Mouse (Mus musculus) MEL (cell line): Measurements from ENCODE around the gene Lamb1. TPM values are rescaled to one million over a fixed set of nuclear protein-coding genes. Genes with fewer than 3 reads are reported as not detected.

ENCODE experiments used
- DNase-seq: peaks from one replicate; pipeline ENCODE4 v3.0.0; 2011; ENCODE audit warnings: low read depth, low spot score
- H3K27ac ChIP-seq: 2 replicates; pipeline ENCODE4 v1.5.1; 2012; ENCODE audit warnings: low read depth, mild to moderate bottlenecking, control low read depth, low read length, moderate library complexity; ENCODE audit not compliant: control insufficient read depth
- H3K27me3 ChIP-seq, 2 experiments: fragments of 150-350 bp in 1 of 2; sonication (generic) in 1 of 2; 2 replicates each; pipeline ENCODE4 v1.6.1; 2012; ENCODE audit warnings: low read length in 2 of 2, mild to moderate bottlenecking in 2 of 2, improper control_type of control experiment in 1 of 2, moderate library complexity in 1 of 2; ENCODE audit not compliant: insufficient read depth in 2 of 2, control insufficient read depth in 1 of 2
- H3K36me3 ChIP-seq, 2 experiments: 2 replicates each; pipeline ENCODE4 v1.6.1; 2012 to 2014; ENCODE audit warnings: low read length in 2 of 2, improper control_type of control experiment in 1 of 2, inconsistent platforms in 1 of 2, mild to moderate bottlenecking in 1 of 2; ENCODE audit not compliant: insufficient read depth in 2 of 2, control insufficient read depth in 1 of 2
- H3K4me1 ChIP-seq, 2 experiments: fragments of 150-350 bp in 1 of 2; sonication (generic) in 1 of 2; 2 replicates each; pipeline ENCODE4 v1.6.1; 2012; ENCODE audit warnings: low read length in 2 of 2, improper control_type of control experiment in 1 of 2, mild to moderate bottlenecking in 1 of 2; ENCODE audit not compliant: insufficient read depth in 2 of 2, control insufficient read depth in 1 of 2
- H3K4me3 ChIP-seq, 2 experiments: fragments of 150-350 bp in 1 of 2; sonication (generic) in 1 of 2; 2 replicates each; pipeline ENCODE4 v1.5.1; 2012; ENCODE audit warnings: low read depth in 2 of 2, low read length in 2 of 2, mild to moderate bottlenecking in 2 of 2, moderate library complexity in 2 of 2, control low read depth in 1 of 2, improper control_type of control experiment in 1 of 2; ENCODE audit not compliant: control insufficient read depth in 1 of 2, insufficient read depth in 1 of 2
- H3K79me2 ChIP-seq: 2 replicates; pipeline ENCODE4 v1.6.1; 2012; ENCODE audit warnings: mild to moderate bottlenecking, low read length, moderate library complexity; ENCODE audit not compliant: control insufficient read depth, poor library complexity, insufficient read depth
- H3K9ac ChIP-seq: 2 replicates; pipeline ENCODE4 v1.6.1; 2012; ENCODE audit warnings: low read depth, mild to moderate bottlenecking, control low read depth, low read length, moderate library complexity; ENCODE audit not compliant: control insufficient read depth, poor library complexity, severe bottlenecking
- H3K9me3 ChIP-seq: fragments of 150-350 bp; sonication (generic); replicated peaks from 2 replicates; pipeline ENCODE4 v1.6.1; 2012; ENCODE audit warnings: mild to moderate bottlenecking, low read length, improper control_type of control experiment, moderate library complexity; ENCODE audit not compliant: insufficient read depth
- EP300 ChIP-seq, 2 experiments: IDR thresholded peaks; 2 replicates each; pipeline ENCODE4 v1.6.1; 2011; ENCODE audit warnings: improper control_type of control experiment in 2 of 2, low read length in 2 of 2, low read depth in 1 of 2, mild to moderate bottlenecking in 1 of 2
- ETS1 ChIP-seq: IDR thresholded peaks from 2 replicates; pipeline ENCODE4 v1.6.1; 2012; ENCODE audit warnings: low read depth, mild to moderate bottlenecking, inconsistent platforms, low read length, improper control_type of control experiment, moderate library complexity
- JUND ChIP-seq: IDR thresholded peaks from 2 replicates; pipeline ENCODE4 v1.6.1; 2011; ENCODE audit warnings: low read depth, mild to moderate bottlenecking, improper control_type of control experiment, low read length
- MAFK ChIP-seq: IDR thresholded peaks from 2 replicates; pipeline ENCODE4 v1.6.1; 2011; ENCODE audit warnings: low read depth, mild to moderate bottlenecking, low read length, improper control_type of control experiment, borderline replicate concordance
- MAX ChIP-seq: IDR thresholded peaks from 2 replicates; pipeline ENCODE4 v1.6.1; 2011; ENCODE audit warnings: low read length, improper control_type of control experiment
- MXI1 ChIP-seq: IDR thresholded peaks from 2 replicates; pipeline ENCODE4 v1.6.1; 2011; ENCODE audit warnings: mild to moderate bottlenecking, low read depth, low read length, improper control_type of control experiment
- MYB ChIP-seq: IDR thresholded peaks from 2 replicates; pipeline ENCODE4 v1.6.1; 2011; ENCODE audit warnings: mild to moderate bottlenecking, low read depth, low read length, improper control_type of control experiment
- NELFE ChIP-seq: IDR thresholded peaks from 2 replicates; pipeline ENCODE4 v1.6.1; 2011; ENCODE audit warnings: low read depth, low read length, improper control_type of control experiment
- POLR2AphosphoS5 ChIP-seq: IDR thresholded peaks from 2 replicates; pipeline ENCODE4 v1.6.1; 2012; ENCODE audit warnings: low read depth, borderline replicate concordance, mild to moderate bottlenecking, inconsistent platforms, low read length, moderate library complexity, mixed read lengths
- SMC3 ChIP-seq: IDR thresholded peaks from 2 replicates; pipeline ENCODE4 v1.6.1; 2011; ENCODE audit warnings: low read depth, low read length, improper control_type of control experiment
- TBP ChIP-seq: IDR thresholded peaks from 2 replicates; pipeline ENCODE4 v1.8.0; 2011; ENCODE audit warnings: low read depth, low read length, improper control_type of control experiment
- USF1 ChIP-seq: IDR thresholded peaks from 2 replicates; pipeline ENCODE4 v1.6.1; 2014; ENCODE audit warnings: low read depth, mild to moderate bottlenecking, inconsistent platforms, low read length, improper control_type of control experiment, moderate library complexity
- ZC3H11A ChIP-seq: IDR thresholded peaks from 2 replicates; pipeline ENCODE4 v1.6.1; 2012; ENCODE audit warnings: low read depth, mild to moderate bottlenecking, inconsistent platforms, low read length, improper control_type of control experiment
- ZMIZ1 ChIP-seq: IDR thresholded peaks from 2 replicates; pipeline ENCODE4 v1.6.1; 2012; ENCODE audit warnings: low read depth, mild to moderate bottlenecking, inconsistent platforms, low read length, improper control_type of control experiment, moderate library complexity
- polyA plus RNA-seq, 2 experiments: library from polyadenylated mRNA; stranded (reverse) in 1 of 2; unstranded in 1 of 2; fragments of >175 nt in 1 of 2; fragments of >200 nt in 1 of 2; gene quantifications; 2 replicates each; pipeline versions ENCODE4 v1.2.1 to v1.2.4; 2012; ENCODE audit warnings: low replicate concordance in 2 of 2, low read depth in 1 of 2; ENCODE audit not compliant: insufficient read length in 2 of 2, insufficient read depth in 1 of 2, missing spikeins in 1 of 2
- total RNA-seq: library from RNA; depleted of rRNA; stranded (reverse); fragments of 300-350 nt; gene quantifications from 2 replicates; pipeline ENCODE4 v1.2.3, GENCODE M21; 2012

Gene Lamb1
- total and polyA plus RNA-seq, 3 experiments, result 0.03 TPM; not detected in 2

DNA sequence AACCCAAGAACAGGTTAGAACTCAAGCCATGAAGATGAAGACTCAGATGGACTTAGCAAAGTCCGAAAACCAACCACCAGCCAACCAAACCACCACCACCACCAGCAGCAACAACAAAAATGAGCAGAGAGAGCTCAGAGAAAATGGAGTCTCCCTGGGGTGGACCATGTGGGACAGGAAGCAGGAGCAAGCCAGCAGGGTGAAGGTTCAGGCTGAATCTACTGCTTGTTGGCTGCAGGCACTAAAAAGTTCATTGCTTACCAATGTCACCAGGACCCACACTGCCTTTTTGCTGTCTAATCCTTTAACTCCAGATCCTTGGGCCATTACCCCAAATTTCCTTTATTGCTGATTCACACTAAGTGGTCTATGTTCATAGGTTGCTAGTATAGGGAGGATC, 32.4 kb upstream of the Lamb1 start:
- H3K9me3 ChIP-seq, result no peaks in the 10 kb centered on the region
- no peaks in the 10 kb centered on the region for H3K79me2 ChIP-seq
- H3K36me3 ChIP-seq, result no peaks in the 10 kb centered on the region
- DNase-seq, result no peak
- H3K27ac ChIP-seq, result no peak overlapping the region
- no peak overlapping the region for H3K9ac ChIP-seq
- H3K27me3 ChIP-seq, result peaks cover 0 to 3% of the 10 kb centered on the region in 2 experiments; a peak in 1 of 4 replicates
- TF ChIP-seq ZC3H11A (no peak), EP300 (IDR thresholded peaks at IDR 0.05; ENCODE audit: low read depth in 1 of 2, low read length in 2 of 2) (no peak), ZMIZ1 (no peak), MXI1 (no peak), MAX (no peak)
- no peaks in the 10 kb centered on the region for H3K4me1 ChIP-seq
- no peak overlapping the region for H3K4me3 ChIP-seq

DNA sequence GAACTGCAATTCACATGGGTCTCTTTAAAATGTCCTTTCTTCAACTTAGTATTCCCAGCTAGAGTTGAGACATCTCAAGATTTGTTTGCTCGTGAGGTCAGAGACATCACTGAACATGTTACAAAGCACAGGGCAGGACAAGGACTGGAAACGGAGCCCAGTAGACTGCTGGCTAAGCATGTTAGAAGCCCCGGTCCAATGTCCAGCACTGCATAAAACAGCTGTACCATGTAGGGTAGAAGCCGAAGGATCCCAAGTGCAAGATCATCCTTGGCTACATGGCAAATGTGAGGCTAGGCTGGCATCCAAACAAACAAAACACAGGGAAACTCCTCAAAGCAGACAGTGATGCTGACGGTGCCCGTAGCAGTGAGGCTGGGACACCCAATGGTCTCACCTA, 30.0 kb upstream of the Lamb1 start:
- TF ChIP-seq ETS1 (no peak), USF1 (no peak), SMC3 (no peak), JUND (no peak), EP300 (IDR thresholded peaks at IDR 0.05; ENCODE audit: low read depth in 1 of 2, low read length in 2 of 2) (no peak), MYB (no peak), TBP (no peak)
- Histone ChIP-seq H3K27ac (no peak overlapping the region), H3K9me3 (no peaks in the 10 kb centered on the region), H3K36me3 (no peaks in the 10 kb centered on the region), H3K27me3 (no peaks in the 10 kb centered on the region; a peak in 1 of 4 replicates), H3K9ac (no peak overlapping the region), H3K79me2 (no peaks in the 10 kb centered on the region), H3K4me3 (no peak overlapping the region), H3K4me1 (no peaks in the 10 kb centered on the region)
- no peak for DNase-seq

DNA sequence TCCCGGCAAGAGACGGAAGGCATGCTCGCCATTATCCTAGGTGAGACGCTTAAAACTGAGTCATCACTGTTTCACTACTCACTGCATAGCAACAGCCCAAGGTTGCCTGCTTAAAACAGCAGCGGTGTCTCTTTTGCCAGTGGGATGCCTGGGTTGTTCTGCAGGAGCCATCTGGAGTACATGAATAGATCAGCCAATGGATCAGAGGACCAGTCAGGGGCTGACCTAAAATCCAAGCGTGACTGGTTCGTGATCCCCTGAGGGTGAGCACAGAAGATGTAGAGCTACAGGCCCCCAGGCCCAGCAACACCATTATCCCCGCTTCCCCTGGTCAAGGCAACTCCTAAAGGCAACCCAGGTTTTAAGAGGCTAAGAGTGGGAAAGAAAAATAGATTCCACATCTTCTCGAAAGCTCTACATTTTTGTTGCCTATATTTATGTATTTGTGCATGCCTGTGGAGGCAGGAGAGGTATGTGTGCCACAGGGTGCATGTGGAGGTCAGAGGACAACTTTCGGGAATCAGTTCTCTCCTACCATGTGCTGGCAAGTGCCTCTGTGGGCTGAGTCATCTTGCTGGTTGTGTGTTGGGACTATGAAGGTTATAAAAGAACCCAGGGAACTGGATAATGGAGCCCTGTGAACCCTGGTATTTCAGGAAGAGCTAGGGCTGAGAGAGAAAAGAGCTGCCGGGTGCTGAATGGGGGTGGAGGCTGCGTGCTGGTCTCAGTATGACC, 28.0 kb upstream of the Lamb1 start:
- Histone ChIP-seq H3K9ac (no peak overlapping the region), H3K27me3 (peaks cover 0 to 2% of the 10 kb centered on the region in 2 experiments; a peak in 2 of 4 replicates), H3K9me3 (no peaks in the 10 kb centered on the region), H3K4me1 (no peaks in the 10 kb centered on the region), H3K79me2 (no peaks in the 10 kb centered on the region), H3K4me3 (no peak overlapping the region), H3K36me3 (no peaks in the 10 kb centered on the region), H3K27ac (no peak overlapping the region)
- no peak for DNase-seq
- no peak for TF ChIP-seq POLR2AphosphoS5
- TF ChIP-seq NELFE, result no peak
- no peak for TF ChIP-seq MAFK
